Mouse (Mus musculus) midbrain, embryonic 14.5 days (tissue): Measurements from ENCODE around the gene Izumo2. TPM values are rescaled to one million over a fixed set of nuclear protein-coding genes. Genes with fewer than 3 reads are reported as not detected.
A peak's percentile ranks its signal among the peaks of the same experiment; 100 is the strongest.
"Not testable (repeated sequence)": the region's sequence is repeated elsewhere in the genome, so short reads cannot be mapped to it uniquely, and the experiment has no call there.

ENCODE experiments used
- ATAC-seq: fragments of 200-750 bp; cut with Nextera tagmentation; 2 replicates; pipeline ENCODE4 v1.8.0; 2017; ENCODE audit warnings: moderate number of reproducible peaks, moderate library complexity; ENCODE audit not compliant: low FRiP score, low TSS enrichment
- DNase-seq: peaks from one replicate; pipeline ENCODE4 v3.0.0-alpha.2; 2015
- H3K27ac ChIP-seq: fragments of 300-500 bp; sonication (generic); replicated peaks from 2 replicates; pipeline ENCODE4 v1.5.1; 2014; ENCODE audit warnings: mild to moderate bottlenecking, low read depth, low read length, moderate library complexity
- H3K27me3 ChIP-seq: fragments of 300-500 bp; sonication (generic); 2 replicates; pipeline ENCODE4 v1.6.1; 2014; ENCODE audit warnings: low read length, control low read depth, mixed read lengths; ENCODE audit not compliant: control insufficient read depth, insufficient read depth
- H3K36me3 ChIP-seq: fragments of 300-500 bp; sonication (generic); 2 replicates; pipeline ENCODE4 v1.6.1; 2014; ENCODE audit warnings: low read length, control low read depth; ENCODE audit not compliant: control insufficient read depth, insufficient read depth
- H3K4me1 ChIP-seq: fragments of 300-500 bp; sonication (generic); 2 replicates; pipeline ENCODE4 v1.6.1; 2014; ENCODE audit warnings: mild to moderate bottlenecking, antibody characterized with exemption, low read length, control low read depth; ENCODE audit not compliant: control insufficient read depth, insufficient read depth
- H3K4me2 ChIP-seq: fragments of 300-500 bp; sonication (generic); 2 replicates; pipeline ENCODE4 v1.6.1; 2014; ENCODE audit warnings: mild to moderate bottlenecking, low read length, moderate library complexity
- H3K4me3 ChIP-seq: fragments of 300-500 bp; sonication (generic); replicated peaks from 2 replicates; pipeline ENCODE4 v1.5.1; 2014; ENCODE audit warnings: low read depth, low read length
- H3K9ac ChIP-seq: fragments of 300-500 bp; sonication (generic); replicated peaks from 2 replicates; pipeline ENCODE4 v1.6.1; 2014; ENCODE audit warnings: mild to moderate bottlenecking, low read length, moderate library complexity
- H3K9me3 ChIP-seq: fragments of 300-500 bp; sonication (generic); 2 replicates; pipeline ENCODE4 v1.6.1; 2016; ENCODE audit warnings: low read length, control low read depth, mixed read lengths; ENCODE audit not compliant: control insufficient read depth
- WGBS: fragments of 180-500 bp; shearing (Covaris S2); extraction: QIAGEN DNeasy Blood & Tissue Kit; methylation state at CpG from one replicate; pipeline ENCODE4 v1.1.7; 2014; 5-methylcytosine and 5-hydroxymethylcytosine counted together
- polyA plus RNA-seq: library from polyadenylated mRNA; unstranded; fragments of >200 nt; fragmentation: Nextera tagmentation; extraction: Ambion mirVana; gene quantifications from 2 replicates; pipeline ENCODE4 v1.2.1, GENCODE M21; 2014

Gene Izumo2
- polyA plus RNA-seq, 1 experiment from 2014 or later, result not detected

DNA sequence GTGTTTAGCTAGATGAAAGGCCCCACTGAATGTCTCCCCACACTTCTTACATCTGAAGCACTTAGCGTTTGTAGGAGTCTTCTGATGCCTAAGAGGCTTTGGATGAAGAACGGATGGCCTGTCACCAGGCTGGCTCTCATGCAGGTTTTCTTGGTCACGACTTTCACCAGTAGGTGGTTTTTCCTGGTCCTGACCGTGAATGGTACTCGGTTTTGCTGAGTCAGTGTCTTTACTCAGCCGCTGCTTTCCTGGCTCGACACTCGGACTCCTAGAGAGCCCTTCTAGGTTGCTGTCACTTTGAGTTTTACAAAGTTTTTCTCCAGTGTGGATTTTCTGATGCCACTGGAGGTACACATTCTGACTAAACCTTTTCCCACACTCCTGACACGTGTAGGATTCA lies 25.2 kb downstream of the Izumo2 start:
- Histone ChIP-seq H3K4me3 (no peak overlapping the region), H3K4me1 (no peaks in the 10 kb centered on the region), H3K27ac (no peak overlapping the region), H3K9ac (no peak overlapping the region), H3K36me3 (no peaks in the 10 kb centered on the region; the same call in 1 of the 2 replicates), H3K27me3 (no peaks in the 10 kb centered on the region), H3K4me2 (no peak overlapping the region), H3K9me3 (no peaks in the 10 kb centered on the region)
- DNase-seq (no peak), ATAC-seq (no peak)
- 92% methylated on average over 9 of the region's 9 CpGs for WGBS

DNA sequence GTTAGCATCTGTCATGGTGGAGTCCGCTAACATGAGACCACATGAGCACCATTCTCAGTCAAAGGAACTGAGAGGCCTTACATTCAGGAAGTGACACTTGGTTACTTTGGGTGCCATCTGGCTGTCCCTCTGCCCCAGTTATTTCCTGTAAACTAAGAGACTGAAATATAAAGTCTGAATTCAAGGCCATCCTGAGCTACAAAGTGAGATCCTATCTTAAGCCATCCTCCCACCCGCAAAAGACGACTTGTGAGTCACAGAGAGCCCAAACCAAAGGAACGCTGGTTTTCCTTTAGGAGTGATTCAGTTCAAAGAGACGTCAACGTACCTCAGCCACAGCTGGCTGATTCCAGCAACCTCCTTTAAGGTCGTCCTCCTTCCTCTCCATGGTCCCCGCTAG lies 32.8 kb downstream of the Izumo2 start:
- H3K9me3 ChIP-seq, result no peaks in the 10 kb centered on the region
- no peaks in the 10 kb centered on the region for H3K36me3 ChIP-seq
- 84% methylated on average over 8 of the region's 8 CpGs for WGBS
- H3K9ac ChIP-seq, result no peak overlapping the region
- ATAC-seq (no peak), DNase-seq (no peak)
- no peak overlapping the region for H3K27ac ChIP-seq
- no peak overlapping the region for H3K4me2 ChIP-seq
- H3K4me3 ChIP-seq, result no peak overlapping the region
- 0 out of 2 replicates have a peak, but pooled peaks cover 6% of the 10 kb centered on the region for H3K4me1 ChIP-seq
- H3K27me3 ChIP-seq, result no peaks in the 10 kb centered on the region

- Histone ChIP-seq H3K27me3 (no peaks in the 10 kb centered on the region), H3K9me3 (no peaks in the 10 kb centered on the region), H3K36me3 (no peaks in the 10 kb centered on the region), H3K4me2 (peak overlapping the region; percentile 65), H3K4me1 (peaks cover 16% of the 10 kb centered on the region), H3K27ac (peak overlapping the region; percentile 62; the same call in 1 of the 2 replicates), H3K4me3 (peak overlapping the region; percentile 33), H3K9ac (peak overlapping the region; percentile 44; the same call in 1 of the 2 replicates)
- ATAC-seq (no peak), DNase-seq (no peak)
- WGBS, result 22% methylated on average over 9 of the region's 9 CpGs
Measured at GRCm38 (mm10) chr7:44744270-44744669, 35.7 kb downstream of the Izumo2 start.

- no peaks in the 10 kb centered on the region for H3K9me3 ChIP-seq
- H3K4me2 ChIP-seq, result peak overlapping the region; percentile 65
- WGBS, result under 1% methylated on average over 18 of the region's 18 CpGs
- DNase-seq (peak; percentile 92), ATAC-seq (peak; percentile 76)
- H3K4me3 ChIP-seq, result peak overlapping the region; percentile 33
- H3K36me3 ChIP-seq, result no peaks in the 10 kb centered on the region
- H3K4me1 ChIP-seq, result peaks cover 16% of the 10 kb centered on the region
- peak overlapping the region; percentile 62 for H3K27ac ChIP-seq
- no peaks in the 10 kb centered on the region for H3K27me3 ChIP-seq
- peak overlapping the region; percentile 44 for H3K9ac ChIP-seq
Measured at GRCm38 (mm10) chr7:44745076-44745475, 36.5 kb downstream of the Izumo2 start.

GRCm38 (mm10) chr7:44747115-44747514 lies 38.6 kb downstream of the Izumo2 start:
- H3K27me3 ChIP-seq, result no peaks in the 10 kb centered on the region
- H3K9ac ChIP-seq, result no peak overlapping the region
- ATAC-seq (no peak), DNase-seq (no peak)
- no peak overlapping the region for H3K27ac ChIP-seq
- no peaks in the 10 kb centered on the region for H3K9me3 ChIP-seq
- WGBS, result 73% methylated on average over 4 of the region's 4 CpGs
- H3K36me3 ChIP-seq, result peaks cover 1% of the 10 kb centered on the region
- H3K4me3 ChIP-seq, result no peak overlapping the region
- H3K4me2 ChIP-seq, result no peak overlapping the region; the same call in 1 of the 2 replicates
- peaks cover 16% of the 10 kb centered on the region for H3K4me1 ChIP-seq

DNA sequence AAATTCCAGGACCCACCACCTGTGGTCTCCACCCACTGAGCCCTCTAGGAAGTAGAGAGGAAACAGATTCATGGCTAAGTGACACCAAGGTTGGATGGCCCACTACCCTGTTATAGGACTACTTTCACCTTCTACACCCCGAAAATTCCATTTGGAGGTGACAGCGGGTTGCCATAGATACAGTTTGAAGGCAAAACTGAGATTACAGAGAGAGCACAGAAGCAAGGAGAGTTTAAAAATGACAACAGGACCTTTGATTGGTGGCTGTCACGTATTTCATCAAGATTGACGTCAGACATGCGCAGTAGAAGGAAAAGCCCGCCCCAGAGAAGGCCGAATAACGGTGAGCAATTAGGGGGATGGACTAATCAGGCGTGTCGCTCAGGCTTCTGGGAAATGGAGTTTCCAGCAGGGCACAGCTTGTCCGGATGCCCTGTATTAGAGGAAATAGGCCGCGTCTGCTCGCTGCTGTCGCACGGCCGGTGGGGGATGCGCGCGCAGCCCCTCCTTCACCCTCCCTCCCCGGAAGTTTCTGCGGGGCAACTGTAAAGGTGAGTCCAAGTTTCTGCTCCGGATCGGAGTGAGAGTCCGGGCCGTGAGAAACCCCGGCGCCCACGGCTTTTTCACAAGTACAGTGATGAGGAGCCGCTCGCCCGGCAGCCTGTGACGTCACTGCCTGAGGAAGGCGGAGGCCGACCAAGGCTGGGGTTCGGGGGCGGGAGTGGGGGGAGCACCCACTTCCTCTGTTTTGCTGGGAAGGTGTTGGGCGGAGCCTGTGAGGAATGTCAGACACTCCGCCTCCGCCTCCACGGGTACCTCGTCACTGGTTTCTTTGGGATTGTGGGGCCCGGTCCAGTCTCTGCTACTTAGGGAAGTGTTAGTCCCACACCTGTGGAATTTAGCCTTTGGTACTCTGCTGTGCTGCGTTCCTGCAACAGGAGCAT lies 39.8 kb downstream of the Izumo2 start, which contains the start of gene Vrk3:
Gene Vrk3, plus strand, starts transcription at position 313 of the 944 bp plus-strand sequence.
- ATAC-seq (peak; percentile 96), DNase-seq (peak; percentile 97)
- WGBS, result under 1% methylated on average over 44 of the region's 44 CpGs

GRCm38 (mm10) chr7:44750950-44751349 lies 42.4 kb downstream of the Izumo2 start, which contains the start of gene Zfp473:
Zfp473 (minus strand) TSS chr7:44751050.
- not testable (repeated sequence) for ATAC-seq, H3K9me3 ChIP-seq, H3K9ac ChIP-seq

More for the DNA sequence above, 39.8 kb downstream of the Izumo2 start, which contains the start of gene Vrk3:
- peaks cover 13% of the 10 kb centered on the region for H3K36me3 ChIP-seq
- peaks cover 16% of the 10 kb centered on the region for H3K4me1 ChIP-seq
- H3K9ac ChIP-seq, result peak within 1 kb of the TSS; percentile 45; the same call in 1 of the 2 replicates
- peak within 1 kb of the TSS; percentile 57 for H3K4me3 ChIP-seq
- peak within 1 kb of the TSS; percentile 49; the same call in 1 of the 2 replicates for H3K27ac ChIP-seq
- H3K27me3 ChIP-seq, result no peaks in the 10 kb centered on the region
- peak within 1 kb of the TSS; percentile 63 for H3K4me2 ChIP-seq
- no peaks in the 10 kb centered on the region for H3K9me3 ChIP-seq

DNA sequence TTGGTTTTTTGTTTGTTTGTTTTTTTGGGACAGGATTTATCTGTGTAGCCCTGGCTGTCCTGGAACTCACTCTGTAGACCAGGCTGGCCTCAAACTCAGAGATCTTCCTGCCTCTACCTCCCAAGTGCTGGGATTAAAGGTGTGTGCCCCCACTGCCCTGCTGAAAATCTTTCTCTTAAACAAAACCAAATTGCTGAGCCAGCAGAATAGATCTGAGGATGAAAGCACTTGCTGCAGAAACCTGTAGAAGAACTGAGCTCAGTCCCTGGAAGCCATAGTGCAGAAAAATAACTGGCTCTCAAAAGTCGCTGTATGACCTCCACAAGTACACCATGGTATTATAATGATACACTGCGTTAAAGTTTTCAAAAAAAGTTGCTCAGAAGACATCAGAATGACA lies 48.6 kb downstream of the Izumo2 start:
- 84% methylated on average over 2 of the region's 2 CpGs for WGBS

More at GRCm38 (mm10) chr7:44750950-44751349, 42.4 kb downstream of the Izumo2 start, which contains the start of gene Zfp473:
- H3K27ac ChIP-seq, DNase-seq, H3K4me2 ChIP-seq, H3K27me3 ChIP-seq, H3K4me3 ChIP-seq, H3K4me1 ChIP-seq: not testable (repeated sequence)
- WGBS, result 100% methylated on average over 1 of the region's 1 CpGs
- peaks cover 38% of the 10 kb centered on the region for H3K36me3 ChIP-seq

More for the DNA sequence above, 48.6 kb downstream of the Izumo2 start:
- H3K27me3 ChIP-seq, result no peaks in the 10 kb centered on the region
- no peak overlapping the region for H3K27ac ChIP-seq
- ATAC-seq, result no peak
- no peak overlapping the region for H3K9ac ChIP-seq
- H3K4me2 ChIP-seq, result no peak overlapping the region
- no peaks in the 10 kb centered on the region for H3K9me3 ChIP-seq
- H3K4me1 ChIP-seq, result no peaks in the 10 kb centered on the region
- no peak for DNase-seq
- peaks cover 84% of the 10 kb centered on the region for H3K36me3 ChIP-seq
- no peak overlapping the region for H3K4me3 ChIP-seq
